Mouse (Mus musculus) CH12.LX (cell line): Measurements from ENCODE around the gene Gtf2h4. TPM values are rescaled to one million over a fixed set of nuclear protein-coding genes. Genes with fewer than 3 reads are reported as not detected.

Experiments
- DNase-seq: peaks from one replicate; pipeline ENCODE4 v3.0.0-alpha.2; 2013; ENCODE audit errors: extremely low read depth
- H3K27ac ChIP-seq: 2 replicates; pipeline ENCODE4 v1.5.1; 2012; ENCODE audit warnings: low read depth, mild to moderate bottlenecking, control low read depth, moderate library complexity; ENCODE audit not compliant: insufficient read depth
- H3K27me3 ChIP-seq: replicated peaks from 2 replicates; pipeline ENCODE3; 2012; ENCODE audit warnings: inconsistent platforms
- H3K36me3 ChIP-seq, 2 experiments: replicated peaks in 1 of 2; 2 replicates each; pipeline versions ENCODE3 to v1.6.1; 2012; ENCODE audit warnings: inconsistent platforms in 1 of 2, low read length in 1 of 2, mild to moderate bottlenecking in 1 of 2, mixed read lengths in 1 of 2, moderate library complexity in 1 of 2; ENCODE audit not compliant: control insufficient read depth in 1 of 2, insufficient read depth in 1 of 2
- H3K4me1 ChIP-seq, 2 experiments: 2 replicates each; pipeline ENCODE4 v1.6.1; 2012; ENCODE audit warnings: inconsistent platforms in 1 of 2, moderate library complexity in 1 of 2; ENCODE audit not compliant: insufficient read depth in 2 of 2, control insufficient read depth in 1 of 2
- H3K4me2 ChIP-seq: 2 replicates; pipeline ENCODE4 v1.6.1; 2012; ENCODE audit warnings: low read depth, mild to moderate bottlenecking, control low read depth; ENCODE audit not compliant: poor library complexity, insufficient read depth, severe bottlenecking
- H3K4me3 ChIP-seq, 3 experiments: fragments of 150-350 bp in 1 of 3; sonication (generic) in 1 of 3; replicated peaks in 1 of 3; 2 replicates each; pipeline versions ENCODE3 to v1.5.1; 2011 to 2012; ENCODE audit warnings: low read depth in 2 of 3, low read length in 2 of 3, mild to moderate bottlenecking in 2 of 3, moderate library complexity in 2 of 3, control low read depth in 1 of 3, improper control_type of control experiment in 1 of 3, inconsistent platforms in 1 of 3, mixed read lengths in 1 of 3; ENCODE audit not compliant: poor library complexity in 1 of 3
- H3K79me2 ChIP-seq: replicated peaks from 2 replicates; pipeline ENCODE4 v1.6.1; 2012; ENCODE audit warnings: mild to moderate bottlenecking, moderate library complexity; ENCODE audit not compliant: control insufficient read depth, poor library complexity, insufficient read depth, severe bottlenecking; ENCODE audit errors: extremely low read depth
- H3K9ac ChIP-seq: 2 replicates; pipeline ENCODE4 v1.6.1; 2012; ENCODE audit warnings: low read depth, mild to moderate bottlenecking, control low read depth, moderate library complexity; ENCODE audit not compliant: insufficient read depth
- H3K9me3 ChIP-seq: replicated peaks from 2 replicates; pipeline ENCODE3; 2012; ENCODE audit warnings: low read length, inconsistent platforms, mixed read lengths
- BHLHE40 ChIP-seq: IDR thresholded peaks from 2 replicates; pipeline ENCODE4 v1.6.1; 2011; ENCODE audit warnings: mild to moderate bottlenecking, low read depth, low read length, improper control_type of control experiment
- CHD1 ChIP-seq: IDR thresholded peaks from 2 replicates; pipeline ENCODE4 v1.6.1; 2012; ENCODE audit warnings: low read depth, low read length, improper control_type of control experiment, inconsistent platforms
- CHD2 ChIP-seq: IDR thresholded peaks from 2 replicates; pipeline ENCODE4 v1.6.1; 2011; ENCODE audit warnings: low read length, improper control_type of control experiment
- CTCF ChIP-seq, 2 experiments: IDR thresholded peaks in 1 of 2; conservative IDR thresholded peaks in 1 of 2; 2 replicates each; pipeline ENCODE4 v1.5.1; 2011 to 2012; ENCODE audit warnings: low read depth in 2 of 2, low read length in 2 of 2, improper control_type of control experiment in 1 of 2, inconsistent platforms in 1 of 2, mild to moderate bottlenecking in 1 of 2, moderate library complexity in 1 of 2
- E2F4 ChIP-seq: IDR thresholded peaks from 2 replicates; pipeline ENCODE4 v1.6.1; 2011; ENCODE audit warnings: low read depth, low read length, improper control_type of control experiment; ENCODE audit not compliant: insufficient replicate concordance
- ELF1 ChIP-seq: IDR thresholded peaks from 2 replicates; pipeline ENCODE4 v1.6.1; 2014; ENCODE audit warnings: low read depth, mild to moderate bottlenecking, inconsistent platforms, low read length, improper control_type of control experiment
- EP300 ChIP-seq: IDR thresholded peaks from 2 replicates; pipeline ENCODE4 v1.6.1; 2011; ENCODE audit warnings: low read length, improper control_type of control experiment
- ETS1 ChIP-seq: conservative IDR thresholded peaks from 2 replicates; pipeline ENCODE4 v1.6.1; 2012; ENCODE audit warnings: low read depth, mild to moderate bottlenecking, inconsistent platforms, low read length, improper control_type of control experiment, moderate library complexity
- GABPA ChIP-seq: IDR thresholded peaks from 2 replicates; pipeline ENCODE4 v1.6.1; 2012; ENCODE audit warnings: low read depth, low read length, improper control_type of control experiment, inconsistent platforms; ENCODE audit not compliant: insufficient replicate concordance
- HCFC1 ChIP-seq: IDR thresholded peaks from 2 replicates; pipeline ENCODE4 v1.6.1; 2012; ENCODE audit warnings: low read depth, mild to moderate bottlenecking, inconsistent platforms, low read length, improper control_type of control experiment
- IRF4 ChIP-seq: IDR thresholded peaks from 2 replicates; pipeline ENCODE4 v1.6.1; 2014; ENCODE audit warnings: low read depth, mild to moderate bottlenecking, inconsistent platforms, low read length, improper control_type of control experiment
- JUN ChIP-seq: IDR thresholded peaks from 2 replicates; pipeline ENCODE4 v1.6.1; 2011; ENCODE audit warnings: low read depth, mild to moderate bottlenecking, low read length, improper control_type of control experiment, moderate library complexity; ENCODE audit not compliant: insufficient read depth
- JUND ChIP-seq: conservative IDR thresholded peaks from 2 replicates; pipeline ENCODE4 v1.6.1; 2011; ENCODE audit warnings: low read depth, low read length, improper control_type of control experiment
- KAT2A ChIP-seq: IDR thresholded peaks from 2 replicates; pipeline ENCODE4 v1.6.1; 2012; ENCODE audit warnings: low read length, improper control_type of control experiment, inconsistent platforms; ENCODE audit not compliant: insufficient replicate concordance
- MAFK ChIP-seq: IDR thresholded peaks from 2 replicates; pipeline ENCODE4 v1.6.1; 2011; ENCODE audit warnings: low read length, improper control_type of control experiment; ENCODE audit not compliant: insufficient replicate concordance
- MAX ChIP-seq: IDR thresholded peaks from 2 replicates; pipeline ENCODE4 v1.6.1; 2011; ENCODE audit warnings: low read length, improper control_type of control experiment
- MAZ ChIP-seq: IDR thresholded peaks from 2 replicates; pipeline ENCODE4 v1.6.1; 2012; ENCODE audit warnings: low read depth, mild to moderate bottlenecking, inconsistent platforms, low read length, improper control_type of control experiment, moderate library complexity
- MEF2A ChIP-seq: IDR thresholded peaks from 2 replicates; pipeline ENCODE4 v1.6.1; 2014; ENCODE audit warnings: low read depth, mild to moderate bottlenecking, inconsistent platforms, low read length, improper control_type of control experiment, borderline replicate concordance
- MXI1 ChIP-seq: IDR thresholded peaks from 2 replicates; pipeline ENCODE4 v1.6.1; 2011; ENCODE audit warnings: mild to moderate bottlenecking, low read depth, low read length, improper control_type of control experiment
- MYC ChIP-seq: IDR thresholded peaks from 2 replicates; pipeline ENCODE4 v1.6.1; 2011; ENCODE audit warnings: low read depth, mild to moderate bottlenecking, improper control_type of control experiment, low read length
- NELFE ChIP-seq: IDR thresholded peaks from 2 replicates; pipeline ENCODE4 v1.6.1; 2011; ENCODE audit warnings: low read depth, low read length, improper control_type of control experiment
- NRF1 ChIP-seq: IDR thresholded peaks from 2 replicates; pipeline ENCODE4 v1.6.1; 2014; ENCODE audit warnings: low read depth, mild to moderate bottlenecking, inconsistent platforms, low read length, improper control_type of control experiment, moderate library complexity
- PAX5 ChIP-seq: IDR thresholded peaks from 2 replicates; pipeline ENCODE4 v1.6.1; 2012; ENCODE audit warnings: low read length, inconsistent platforms, mixed read lengths
- POLR2A ChIP-seq: IDR thresholded peaks from 2 replicates; pipeline ENCODE4 v1.6.1; 2011; ENCODE audit warnings: low read depth, mild to moderate bottlenecking, improper control_type of control experiment, low read length
- POLR2AphosphoS2 ChIP-seq: IDR thresholded peaks from 2 replicates; pipeline ENCODE4 v1.6.1; 2011; ENCODE audit warnings: low read depth, low read length, improper control_type of control experiment
- RAD21 ChIP-seq: IDR thresholded peaks from 2 replicates; pipeline ENCODE4 v1.6.1; 2011; ENCODE audit warnings: low read depth, mild to moderate bottlenecking, low read length, improper control_type of control experiment, moderate library complexity
- RCOR1 ChIP-seq: conservative IDR thresholded peaks from 2 replicates; pipeline ENCODE4 v1.6.1; 2012; ENCODE audit warnings: low read depth, mild to moderate bottlenecking, inconsistent platforms, low read length, improper control_type of control experiment
- SIN3A ChIP-seq: IDR thresholded peaks from 2 replicates; pipeline ENCODE4 v1.6.1; 2012; ENCODE audit warnings: low read length, improper control_type of control experiment, inconsistent platforms
- SMC3 ChIP-seq: IDR thresholded peaks from 2 replicates; pipeline ENCODE4 v1.6.1; 2011; ENCODE audit warnings: low read depth, low read length, improper control_type of control experiment
- TBP ChIP-seq: conservative IDR thresholded peaks from 2 replicates; pipeline ENCODE4 v1.6.1; 2011; ENCODE audit warnings: low read depth, low read length, improper control_type of control experiment
- TCF12 ChIP-seq: IDR thresholded peaks from 2 replicates; pipeline ENCODE4 v1.6.1; 2014; ENCODE audit warnings: low read depth, mild to moderate bottlenecking, inconsistent platforms, low read length, improper control_type of control experiment
- UBTF ChIP-seq: IDR thresholded peaks from 2 replicates; pipeline ENCODE4 v1.6.1; 2012; ENCODE audit warnings: low read depth, mild to moderate bottlenecking, inconsistent platforms, low read length, improper control_type of control experiment, moderate library complexity
- USF1 ChIP-seq: IDR thresholded peaks from 2 replicates; pipeline ENCODE4 v1.6.1; 2014; ENCODE audit warnings: low read depth, mild to moderate bottlenecking, inconsistent platforms, low read length, improper control_type of control experiment
- USF2 ChIP-seq: conservative IDR thresholded peaks from 2 replicates; pipeline ENCODE4 v1.6.1; 2011; ENCODE audit warnings: low read depth, low read length, improper control_type of control experiment
- ZC3H11A ChIP-seq: IDR thresholded peaks from 2 replicates; pipeline ENCODE4 v1.6.1; 2012; ENCODE audit warnings: low read depth, mild to moderate bottlenecking, inconsistent platforms, low read length, improper control_type of control experiment
- ZKSCAN1 ChIP-seq: IDR thresholded peaks from 2 replicates; pipeline ENCODE4 v1.6.1; 2012; ENCODE audit warnings: low read depth, inconsistent platforms, low read length, improper control_type of control experiment, borderline replicate concordance
- ZMIZ1 ChIP-seq: IDR thresholded peaks from 2 replicates; pipeline ENCODE4 v1.6.1; 2012; ENCODE audit warnings: low read depth, mild to moderate bottlenecking, inconsistent platforms, low read length, improper control_type of control experiment
- ZNF384 ChIP-seq: IDR thresholded peaks from 2 replicates; pipeline ENCODE4 v1.6.1; 2012; ENCODE audit warnings: low read depth, low read length, improper control_type of control experiment, inconsistent platforms
- dilution Hi-C: fragments of 300-500 bp; cut with MboI; formaldehyde crosslinking; loops from 2 replicates; pipeline ENCODE4 v1.14.3; 2020; ENCODE audit warnings: low sequenced_read_pairs; ENCODE audit not compliant: extremely low pct_unique_long_range_greater_than_20kb, extremely low pct_ligation_motif_present
- in situ Hi-C: fragments of 300-500 bp; cut with MboI; formaldehyde crosslinking; loops from 3 replicates; pipeline ENCODE4 v1.14.3; 2019; ENCODE audit warnings: low sequenced_read_pairs, low pct_ligation_motif_present, low pct_unique_long_range_greater_than_20kb, mixed read lengths
- polyA plus RNA-seq: library from polyadenylated mRNA; unstranded; fragments of >175 nt; gene quantifications from 2 replicates; pipeline ENCODE4 v1.2.1, GENCODE M21; 2012; ENCODE audit warnings: low read depth; ENCODE audit not compliant: insufficient read length
- total RNA-seq, 2 experiments: library from RNA; depleted of rRNA; stranded (reverse); fragments of 300-350 nt in 1 of 2; fragments of >200 nt in 1 of 2; gene quantifications; 2 replicates each; pipeline ENCODE4 v1.2.3; 2012 to 2014

Gtf2h4 gene
- total and polyA plus RNA-seq, 3 experiments: 40.0 to 55.7 (median 40.7) TPM

- DNase-seq: peak; percentile 92
- Histone ChIP-seq H3K27me3 (no peaks in the 10 kb centered on the region), H3K9me3 (no peaks in the 10 kb centered on the region), H3K27ac (peak within 1 kb of the TSS; percentile 33), H3K4me1 (peaks cover 8 to 27% of the 10 kb centered on the region in 2 experiments), H3K9ac (peak within 1 kb of the TSS; percentile 80), H3K79me2 (no peaks in the 10 kb centered on the region), H3K4me2 (peak within 1 kb of the TSS; percentile 73)
- in situ Hi-C loops: no loop called here
- dilution Hi-C loops: no loop called here
- TF ChIP-seq HCFC1 (peak; percentile 67), ZKSCAN1 (no peak), CHD2 (no peak; the same call in 1 of the 2 replicates), EP300 (no peak), ETS1 (no peak), IRF4 (no peak), ZNF384 (no peak), ZMIZ1 (peak; percentile 72), POLR2AphosphoS2 (peak; percentile 96), TCF12 (peak; percentile 84), MXI1 (peak; percentile 85), MEF2A (no peak; the same call in 1 of the 2 replicates), SMC3 (no peak), MAX (peak; percentile 90), SIN3A (peak; percentile 80), ZC3H11A (no peak), CTCF (conservative IDR thresholded peaks at IDR 0.05 in 1 of 2, IDR thresholded peaks at IDR 0.05 in 1 of 2; ENCODE audit: low read depth in 2 of 2, low read length in 2 of 2) (no peak; a peak in 1 of 4 replicates), NRF1 (peak; percentile 99), PAX5 (no peak), E2F4 (no peak), GABPA (no peak), TBP (peak; percentile 69), MAZ (no peak), POLR2A (peak; percentile 93), USF2 (no peak), MAFK (no peak), RAD21 (no peak), CHD1 (no peak), BHLHE40 (no peak), MYC (peak; percentile 78), UBTF (0 out of 2 replicates have a peak, but pooled peaks have one; percentile 60), JUND (no peak), NELFE (peak; percentile 94), JUN (no peak), USF1 (no peak), RCOR1 (no peak), ELF1 (peak; percentile 23; the same call in 1 of the 2 replicates), KAT2A (no peak)
- TF ChIP-seq, all 38 proteins: peak for 14
- H3K4me3 ChIP-seq: peak within 1 kb of the TSS; percentile 79 to 93 (median 87)
- peaks cover 46 to 69% of the 10 kb centered on the region in 2 experiments for H3K36me3 ChIP-seq
These were observed 6.0 kb downstream of the Gtf2h4 start, which contains the start of gene Vars2 for GRCm38 (mm10) chr17:35667334-35668065. TSS of gene Vars2 (minus strand) at chr17:35667592.
